Mouse (Mus musculus) testis, adult 2 months (tissue): Measurements from ENCODE around the gene Aebp1.

Experiments used
- CTCF ChIP-seq: fragments of 200-500 bp; IDR thresholded peaks from 2 replicates; pipeline ENCODE4 v1.5.1; 2012; ENCODE audit warnings: low read depth, mild to moderate bottlenecking, inconsistent platforms, low read length, moderate library complexity; ENCODE audit not compliant: control insufficient read depth, insufficient read depth, insufficient replicate concordance
- POLR2A ChIP-seq: fragments of 200-500 bp; IDR thresholded peaks from 2 replicates; pipeline ENCODE4 v1.6.1; 2012; ENCODE audit warnings: low read depth, mild to moderate bottlenecking, inconsistent platforms, low read length, moderate library complexity; ENCODE audit not compliant: control insufficient read depth

DNA sequence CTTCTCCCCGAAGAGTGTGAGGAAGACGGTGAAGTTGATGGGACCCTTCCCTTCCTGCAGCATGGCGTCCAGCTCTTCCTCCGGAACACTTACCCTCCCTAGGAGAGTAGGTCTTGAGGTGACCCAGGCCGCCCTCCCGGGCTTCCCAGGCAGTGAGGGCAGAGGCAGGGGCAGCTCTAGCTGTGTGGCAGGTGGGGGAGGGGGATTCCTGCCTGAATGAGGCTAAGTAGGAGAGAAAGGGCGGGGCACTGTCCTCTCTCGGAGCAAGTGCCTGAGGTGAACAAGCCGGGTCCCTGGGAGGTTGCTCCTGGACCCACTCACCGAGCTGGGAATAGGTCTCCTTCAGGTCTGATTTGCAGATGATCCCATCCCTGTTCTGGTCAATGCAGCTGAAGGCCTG lies 36.1 kb downstream of the Aebp1 start:
- TF ChIP-seq POLR2A = no peak
- no peak for TF ChIP-seq CTCF
